Mouse (Mus musculus): ENCODE measurements around the gene Pde11a.

- TF ChIP-seq POLR2A (IDR thresholded peaks at IDR 0.05; ENCODE audit: low read depth, low read length) (no peak), CTCF (conservative IDR thresholded peaks at IDR 0.05; ENCODE audit: insufficient read depth, insufficient read length, low read depth, low read length) (no peak)
These were observed 119.0 kb downstream of the Pde11a start for GRCm38 (mm10) chr2:76219540-76219939.
